Comparison of ENCODE assay signal across 14 mouse cellular contexts in the genomic region with DNA sequence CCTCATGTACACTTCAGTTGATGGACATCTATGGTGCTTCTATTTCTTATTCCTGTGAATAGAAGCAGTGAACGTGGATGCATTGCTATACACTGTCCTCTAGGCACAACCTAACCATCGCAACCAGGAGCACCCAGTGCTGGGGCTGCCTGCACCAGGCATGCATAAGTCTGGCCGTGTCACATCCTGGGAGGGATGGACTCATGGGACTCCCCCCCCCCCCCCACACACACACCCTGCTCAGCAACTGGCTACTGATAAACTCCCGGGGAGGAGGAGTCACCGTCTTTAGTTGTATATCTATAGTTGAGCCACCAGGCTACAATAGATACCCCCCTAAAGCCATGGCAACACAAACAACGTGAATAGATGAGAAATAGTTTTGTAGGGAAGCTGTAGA. TPM values are rescaled to one million over a fixed set of nuclear protein-coding genes. Genes with fewer than 3 reads are reported as not detected.
DNase-seq lines count a peak whose midpoint lies in the region; ATAC-seq and TF ChIP-seq lines count a peak whose summit lies in the region.
"Had no signal": no experiment of that assay in that cellular context is flagged by ENCODE, and none has a peak within 500 bp of the region (broad histone marks: within the 10 kb centered on the region; RNA-seq: fewer than 3 reads in every experiment).

No protein-coding gene starts in this region.

- no peak overlapping the region for H3K4me3 ChIP-seq in hindbrain, embryonic 11.5 days (ENCODE audit: low read depth, low read length)
- no peak overlapping the region for H3K4me3 ChIP-seq in hindbrain, embryonic 10.5 days
- no peak overlapping the region for H3K4me3 ChIP-seq in MEL (ENCODE audit: control insufficient read depth in 1 of 2, insufficient read depth in 1 of 2, low read depth in 2 of 2, low read length in 2 of 2)
- H3K4me3 ChIP-seq in liver, embryonic 14.5 days (ENCODE audit: insufficient read depth in 1 of 2, low read depth in 2 of 2, low read length in 2 of 2): no peak overlapping the region
- H3K4me3 ChIP-seq: kidney, embryonic 15.5 days; limb, embryonic 12.5 days had no signal

- TF ChIP-seq EP300 in MEL (IDR thresholded peaks at IDR 0.05; ENCODE audit: low read depth in 1 of 2, low read length in 2 of 2): peak in 1 of 2 experiments; percentile 39; a peak in 1 of 4 replicates
- TF ChIP-seq EP300 in liver, embryonic 14.5 days (IDR thresholded peaks at IDR 0.05; ENCODE audit: low read depth): no peak

- H3K4me2 ChIP-seq in hindbrain, embryonic 11.5 days (replicated peaks; ENCODE audit: low read depth, low read length): no peak overlapping the region
- H3K4me2 ChIP-seq in liver, embryonic 14.5 days (ENCODE audit: low read depth): no peak overlapping the region
- H3K4me2 ChIP-seq: kidney, embryonic 15.5 days; limb, embryonic 12.5 days had no signal

- no peak overlapping the region for H3K27ac ChIP-seq in hindbrain, embryonic 11.5 days (ENCODE audit: low read depth, low read length)
- no peak overlapping the region for H3K27ac ChIP-seq in hindbrain, embryonic 10.5 days
- no peak overlapping the region for H3K27ac ChIP-seq in MEL (ENCODE audit: control insufficient read depth, low read depth, low read length)
- no peak overlapping the region for H3K27ac ChIP-seq in liver, embryonic 14.5 days
- H3K27ac ChIP-seq: kidney, embryonic 15.5 days; limb, embryonic 12.5 days had no signal

- TF ChIP-seq RAD21 in MEL (IDR thresholded peaks at IDR 0.05; ENCODE audit: low read depth, low read length): no peak

- no peak for DNase-seq in hindbrain, embryonic 11.5 days (ENCODE audit: low spot score)
- no peak for DNase-seq in hindbrain, embryonic 10.5 days (ENCODE audit: low spot score)
- DNase-seq in MEL (ENCODE audit: low read depth, low spot score) (peak; percentile 81), MN1 (ENCODE audit: low spot score) (no peak)
- peak; percentile 23 for DNase-seq in c-Kit-positive CD71-positive TER-119-positive erythroid progenitor cells, embryonic 14.5 days (ENCODE audit: low spot score)
- DNase-seq in liver, embryonic 14.5 days (ENCODE audit: low read depth in 3 of 3, low spot score in 3 of 3): peak; percentile 26 to 34 (median 28)
- DNase-seq in T-cell, adult 2 months (ENCODE audit: low spot score): no peak
- DNase-seq: adrenal gland, postnatal 25 days; cerebellum, postnatal 10 days; right cerebral cortex, adult 18-20 months had no signal

- no peak overlapping the region for H3K9ac ChIP-seq in hindbrain, embryonic 11.5 days (ENCODE audit: low read depth, low read length)
- no peak overlapping the region for H3K9ac ChIP-seq in MEL (ENCODE audit: control insufficient read depth, low read depth, low read length, poor library complexity, severe bottlenecking)
- no peak overlapping the region for H3K9ac ChIP-seq in liver, embryonic 14.5 days (replicated peaks)
- H3K9ac ChIP-seq: kidney, embryonic 15.5 days; limb, embryonic 12.5 days had no signal

- WGBS in hindbrain, embryonic 11.5 days: 75% methylated on average over 6 of the region's 6 CpGs
- 84% methylated on average over 6 of the region's 6 CpGs for WGBS in hindbrain, embryonic 10.5 days
- WGBS in liver, embryonic 14.5 days (ENCODE audit: insufficient replicate concordance): 29% methylated on average over 6 of the region's 6 CpGs

- H3K36me3 ChIP-seq in hindbrain, embryonic 11.5 days (ENCODE audit: control insufficient read depth, insufficient read depth, low read length): no peaks in the 10 kb centered on the region
- H3K36me3 ChIP-seq in hindbrain, embryonic 10.5 days: peaks cover 71% of the 10 kb centered on the region
- peaks cover 0 to 7% of the 10 kb centered on the region in 2 experiments; a peak in 1 of 4 replicates for H3K36me3 ChIP-seq in MEL (ENCODE audit: control insufficient read depth in 1 of 2, insufficient read depth in 2 of 2, low read length in 2 of 2)
- no peaks in the 10 kb centered on the region for H3K36me3 ChIP-seq in liver, embryonic 14.5 days (replicated peaks; ENCODE audit: control insufficient read depth, insufficient read depth, low read depth)
- H3K36me3 ChIP-seq: G1E had no signal

- H3K79me2 ChIP-seq in MEL (ENCODE audit: control insufficient read depth, insufficient read depth, low read length, poor library complexity): no peaks in the 10 kb centered on the region

- no peaks in the 10 kb centered on the region for H3K4me1 ChIP-seq in hindbrain, embryonic 11.5 days (replicated peaks; ENCODE audit: control insufficient read depth, insufficient read depth, low read length)
- no peaks in the 10 kb centered on the region for H3K4me1 ChIP-seq in hindbrain, embryonic 10.5 days (replicated peaks)
- H3K4me1 ChIP-seq in MEL (ENCODE audit: control insufficient read depth in 1 of 2, insufficient read depth in 2 of 2, low read length in 2 of 2): peaks cover 2 to 8% of the 10 kb centered on the region in 2 experiments; a peak in 3 of 4 replicates
- no peaks in the 10 kb centered on the region for H3K4me1 ChIP-seq in liver, embryonic 14.5 days (replicated peaks; ENCODE audit: control insufficient read depth in 2 of 2, insufficient read depth in 2 of 2, low read length in 1 of 2)
- H3K4me1 ChIP-seq: limb, embryonic 12.5 days had no signal

- no peak for TF ChIP-seq CTCF in MEL (IDR thresholded peaks at IDR 0.05 in 2 of 3, conservative IDR thresholded peaks at IDR 0.05 in 1 of 3; ENCODE audit: control insufficient read depth in 1 of 3, insufficient read depth in 1 of 3, low read depth in 2 of 3, low read length in 3 of 3, poor library complexity in 1 of 3, severe bottlenecking in 1 of 3)
- TF ChIP-seq CTCF in liver, embryonic 14.5 days (IDR thresholded peaks at IDR 0.05; ENCODE audit: low read depth): no peak

- H3K9me3 ChIP-seq in hindbrain, embryonic 11.5 days (ENCODE audit: control insufficient read depth, low read length): no peaks in the 10 kb centered on the region
- H3K9me3 ChIP-seq in hindbrain, embryonic 10.5 days: no peaks in the 10 kb centered on the region
- H3K9me3 ChIP-seq in MEL (replicated peaks; ENCODE audit: insufficient read depth, low read length): no peaks in the 10 kb centered on the region
- no peaks in the 10 kb centered on the region for H3K9me3 ChIP-seq in liver, embryonic 14.5 days (ENCODE audit: control insufficient read depth, low read length)
- H3K9me3 ChIP-seq: G1E; kidney, embryonic 15.5 days; limb, embryonic 12.5 days had no signal

- no peak for TF ChIP-seq POLR2A in MEL (IDR thresholded peaks at IDR 0.05; ENCODE audit: control insufficient read depth in 1 of 2, insufficient read depth in 1 of 2, low read depth in 1 of 2, low read length in 2 of 2, poor library complexity in 1 of 2)

- 0 out of 2 replicates have a peak, but pooled peaks have one; percentile 30 for ATAC-seq in hindbrain, embryonic 11.5 days (ENCODE audit: low FRiP score)
- ATAC-seq in liver, embryonic 14.5 days (ENCODE audit: insufficient read depth): peak; percentile 84
- ATAC-seq: lung, postnatal 0 days had no signal

- H3K27me3 ChIP-seq in hindbrain, embryonic 11.5 days (ENCODE audit: control insufficient read depth, insufficient read depth, low read length): no peaks in the 10 kb centered on the region
- H3K27me3 ChIP-seq in hindbrain, embryonic 10.5 days (ENCODE audit: insufficient read depth, poor library complexity, severe bottlenecking): no peaks in the 10 kb centered on the region
- H3K27me3 ChIP-seq in MEL (ENCODE audit: control insufficient read depth in 1 of 2, insufficient read depth in 2 of 2, low read length in 2 of 2): no peaks in the 10 kb centered on the region
- no peaks in the 10 kb centered on the region for H3K27me3 ChIP-seq in liver, embryonic 14.5 days (ENCODE audit: control insufficient read depth, insufficient read depth, low read length)
- H3K27me3 ChIP-seq: kidney, embryonic 15.5 days; limb, embryonic 12.5 days had no signal

TF ChIP-seq in MEL, 35 proteins besides CTCF, POLR2A, EP300 and RAD21:
- TF ChIP-seq MXI1 (IDR thresholded peaks at IDR 0.05; ENCODE audit: low read depth, low read length) (no peak), POLR2AphosphoS2 (IDR thresholded peaks at IDR 0.05; ENCODE audit: low read length) (no peak), TCF12 (IDR thresholded peaks at IDR 0.05; ENCODE audit: low read depth, low read length) (0 out of 2 replicates have a peak, but pooled peaks have one; percentile 16), ZKSCAN1 (IDR thresholded peaks at IDR 0.05; ENCODE audit: low read depth, low read length) (no peak), GATA1 (IDR thresholded peaks at IDR 0.05; ENCODE audit: low read depth, low read length) (peak; percentile 30; the same call in 1 of the 2 replicates), USF1 (IDR thresholded peaks at IDR 0.05; ENCODE audit: low read depth, low read length) (no peak), TAL1 (IDR thresholded peaks at IDR 0.05; ENCODE audit: low read length) (peak; percentile 13; the same call in 1 of the 2 replicates), USF2 (IDR thresholded peaks at IDR 0.05; ENCODE audit: borderline replicate concordance in 1 of 2, insufficient read depth in 1 of 2, low read depth in 1 of 2, low read length in 2 of 2) (no peak), HCFC1 (IDR thresholded peaks at IDR 0.05; ENCODE audit: low read depth, low read length) (no peak), CHD2 (IDR thresholded peaks at IDR 0.05; ENCODE audit: low read length) (no peak), MYC (IDR thresholded peaks at IDR 0.05; ENCODE audit: low read depth, low read length) (no peak), KAT2A (conservative IDR thresholded peaks at IDR 0.05; ENCODE audit: low read depth, low read length) (no peak), ZC3H11A (IDR thresholded peaks at IDR 0.05; ENCODE audit: low read depth, low read length) (no peak), GABPA (IDR thresholded peaks at IDR 0.05; ENCODE audit: low read depth, low read length) (no peak), MAX (IDR thresholded peaks at IDR 0.05; ENCODE audit: low read length) (no peak), MAZ (IDR thresholded peaks at IDR 0.05; ENCODE audit: low read depth, low read length) (no peak), SIN3A (IDR thresholded peaks at IDR 0.05; ENCODE audit: low read length) (peak; percentile 19; the same call in 1 of the 2 replicates), POLR2AphosphoS5 (IDR thresholded peaks at IDR 0.05; ENCODE audit: borderline replicate concordance, low read depth, low read length) (no peak), CHD1 (IDR thresholded peaks at IDR 0.05; ENCODE audit: low read depth, low read length) (no peak)

RNA-seq across cellular contexts. Expression of a gene that starts 48.2 kb away (rescaled TPM):
- 64.3 and 66.1 TPM in 2 replicates for polyA plus RNA-seq in hindbrain, embryonic 11.5 days (2014; fragmentation: Nextera tagmentation; extraction: Ambion mirVana)
- 51.9 and 65.2 TPM in 2 replicates for polyA plus RNA-seq in hindbrain, embryonic 10.5 days (2016; fragmentation: Nextera tagmentation; extraction: Ambion mirVana)
- 30.3 and 31.7 TPM in 2 replicates for total RNA-seq in MEL (2012; rRNA removed)
- polyA plus RNA-seq in MEL (2012; ENCODE audit: insufficient read depth in 1 of 2, insufficient read length in 2 of 2, low read depth in 1 of 2, low replicate concordance in 2 of 2, missing spikeins in 1 of 2): 10 to 100 TPM in 1 of 2 experiments, not detected in 1; 54.7 TPM
- polyA plus RNA-seq in liver, embryonic 14.5 days (2012; rRNA removed): 11.0 and 20.0 TPM in 2 replicates
- 37.2 and 40.4 TPM in 2 replicates for polyA plus RNA-seq in liver, embryonic 14.5 days (2014; fragmentation: Nextera tagmentation; extraction: Ambion mirVana)

Comparison
In these comparisons a context has a peak if more than half of its experiments do, and no peak if none do; other contexts are left out.
1. DNase-seq: peak in MEL (single experiment), c-Kit-positive CD71-positive TER-119-positive erythroid progenitor cells, embryonic 14.5 days (single experiment) and liver, embryonic 14.5 days (3 of 3); none in hindbrain, embryonic 11.5 days (single experiment), hindbrain, embryonic 10.5 days (single experiment), MN1 (single experiment) and T-cell, adult 2 months (single experiment).